Mouse (Mus musculus): ENCODE results near the gene Prkcd.

Prkcd gene

DNA sequence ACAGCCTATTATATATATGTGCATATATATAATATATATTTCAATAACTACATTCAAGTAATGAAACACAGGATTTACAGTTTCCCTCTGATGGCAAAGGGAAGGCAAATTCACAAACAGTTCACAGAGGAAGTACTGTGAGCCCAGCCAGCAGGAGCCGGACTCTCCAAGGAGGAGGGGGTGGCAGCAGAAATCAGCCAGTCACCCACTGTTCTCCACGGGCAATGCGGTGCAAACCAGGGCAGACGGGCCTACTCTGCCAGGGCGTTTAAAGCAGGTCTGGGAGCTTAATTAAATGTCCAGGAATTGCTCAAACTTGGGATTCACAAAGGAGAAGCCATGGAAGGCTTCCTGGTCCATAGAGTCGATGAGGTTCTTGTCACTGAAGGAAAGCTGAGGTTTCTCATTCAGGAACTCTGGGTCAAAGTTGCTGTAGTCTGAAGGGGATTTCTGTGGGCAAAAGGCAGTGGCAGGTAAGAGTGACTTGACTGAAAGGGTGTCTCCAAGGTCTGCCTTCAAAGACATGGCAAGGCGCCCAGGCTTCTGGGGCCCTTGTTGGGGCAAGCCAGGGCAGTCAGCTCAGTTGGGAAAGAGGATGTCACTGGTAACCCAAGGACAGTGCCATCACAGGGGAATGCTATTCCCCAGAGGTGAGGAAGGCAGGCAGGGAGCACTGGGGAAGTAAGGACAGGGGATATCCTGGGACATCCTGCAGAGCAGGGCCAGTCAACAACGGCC, 30.3 kb downstream of the Prkcd start:
- TF ChIP-seq GATA4 (IDR thresholded peaks at IDR 0.05; ENCODE audit: insufficient replicate concordance, low read length) = no peak

DNA sequence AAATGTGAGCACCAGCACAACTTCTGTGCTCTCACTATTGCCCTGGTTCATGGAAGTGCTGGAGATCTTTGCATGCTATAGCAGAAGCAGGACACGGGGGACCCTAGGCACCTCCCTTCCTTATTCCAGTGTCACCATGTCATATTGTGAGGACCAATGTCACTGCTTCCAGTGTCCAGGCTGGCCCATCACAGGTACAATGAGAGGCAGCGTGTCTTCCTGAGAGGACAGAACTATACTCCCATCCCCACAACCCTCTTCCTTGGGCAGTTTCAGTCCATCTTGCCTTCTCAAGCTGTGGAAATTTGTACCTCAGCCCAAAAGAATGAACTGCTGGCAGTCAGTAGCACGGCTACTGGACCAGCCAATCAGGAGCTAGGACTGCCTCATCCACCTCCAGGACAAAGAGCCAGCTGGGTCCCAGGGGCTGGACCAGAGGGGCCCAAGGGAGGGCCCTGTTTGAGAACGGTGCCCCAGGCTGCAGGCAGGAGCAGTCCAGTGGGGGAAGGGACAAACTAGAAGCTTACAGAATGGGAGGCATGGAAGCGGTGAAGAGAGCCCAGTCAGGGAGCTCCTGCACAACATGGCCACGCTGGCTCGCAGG, 31.8 kb downstream of the Prkcd start:
- no peak for TF ChIP-seq GATA4 (IDR thresholded peaks at IDR 0.05; ENCODE audit: insufficient replicate concordance, low read length)

DNA sequence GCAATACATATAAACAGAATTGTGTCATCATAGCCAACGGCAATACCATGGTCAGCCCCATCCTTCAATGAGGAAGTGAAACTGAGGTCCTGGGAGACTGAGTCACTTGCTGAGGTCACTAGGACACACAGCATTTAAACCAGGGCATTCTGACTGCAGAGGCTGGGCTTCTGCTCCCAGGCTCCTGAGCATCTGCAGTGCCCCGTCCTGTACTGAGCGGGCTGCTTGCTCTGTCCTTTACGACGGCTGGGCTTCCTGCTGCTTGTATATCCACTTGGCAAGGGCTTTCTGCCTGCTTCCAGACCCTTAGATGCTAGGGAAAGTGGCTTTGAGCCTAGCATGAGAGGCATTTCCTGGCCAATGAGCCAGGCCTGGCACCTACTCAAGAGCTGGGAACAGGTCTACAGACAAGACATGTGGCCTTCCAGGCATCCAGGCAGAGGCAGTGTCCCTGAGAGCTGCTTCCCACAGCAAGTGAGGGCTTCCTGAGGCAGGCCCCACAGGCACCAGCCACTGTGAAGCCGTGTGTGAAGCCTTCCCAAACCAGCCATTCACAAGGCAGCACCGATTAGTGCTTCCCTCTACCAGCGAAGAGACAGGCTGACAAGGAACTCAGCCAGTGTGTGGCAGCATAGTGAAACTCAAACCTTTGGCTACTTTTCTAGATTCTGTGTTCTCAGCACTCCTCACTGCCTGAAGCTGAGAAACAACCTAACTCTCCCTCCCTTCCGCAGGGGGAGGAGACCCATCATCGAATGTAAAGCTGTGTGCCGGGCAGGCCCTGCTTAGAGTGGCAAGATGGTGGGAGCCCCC, 32.5 kb downstream of the Prkcd start:
- TF ChIP-seq GATA4 (IDR thresholded peaks at IDR 0.05; ENCODE audit: insufficient replicate concordance, low read length) = no peak

DNA sequence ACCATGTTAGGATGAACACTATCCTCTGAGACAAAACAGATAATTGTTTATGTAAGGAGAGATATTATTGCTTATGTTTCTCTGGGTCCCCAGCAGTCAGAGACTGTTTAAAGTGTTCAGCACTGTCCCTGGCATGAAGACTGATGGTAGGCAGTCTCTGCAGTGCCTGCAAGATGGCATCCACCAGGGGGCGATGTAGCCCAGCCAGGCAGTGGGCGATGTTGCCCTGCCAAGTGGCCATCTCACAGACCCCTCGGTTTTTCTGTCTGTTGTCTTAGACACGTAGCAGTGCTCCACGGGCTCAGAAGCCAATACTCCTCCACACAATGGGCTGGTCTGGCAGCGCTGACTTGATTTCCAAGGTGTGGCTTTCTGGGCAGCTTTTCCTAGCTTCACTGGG, 34.6 kb downstream of the Prkcd start:
- TF ChIP-seq GATA4 (IDR thresholded peaks at IDR 0.05; ENCODE audit: insufficient replicate concordance, low read length) = no peak

DNA sequence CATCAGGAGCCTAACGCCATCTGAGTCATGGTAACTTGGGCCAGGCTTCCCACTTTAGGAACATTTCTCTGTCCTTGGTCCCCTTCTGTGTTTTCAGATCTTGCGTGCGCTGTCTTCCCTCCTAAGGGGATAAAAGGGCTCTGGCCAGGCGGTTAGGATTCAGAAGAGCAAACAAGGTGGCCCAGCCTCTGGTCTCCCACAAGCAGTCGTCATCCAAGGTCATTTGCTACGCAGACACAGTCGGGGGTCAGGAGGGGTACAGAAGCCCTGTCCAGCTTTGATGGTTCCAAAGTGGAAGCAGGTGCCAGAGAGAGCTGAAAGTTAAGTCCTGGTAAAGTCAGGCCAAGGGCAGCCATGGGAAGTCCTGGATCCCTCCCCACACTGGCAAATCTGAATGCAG, 35.1 kb downstream of the Prkcd start:
- TF ChIP-seq GATA4 (IDR thresholded peaks at IDR 0.05; ENCODE audit: insufficient replicate concordance, low read length) = no peak

DNA sequence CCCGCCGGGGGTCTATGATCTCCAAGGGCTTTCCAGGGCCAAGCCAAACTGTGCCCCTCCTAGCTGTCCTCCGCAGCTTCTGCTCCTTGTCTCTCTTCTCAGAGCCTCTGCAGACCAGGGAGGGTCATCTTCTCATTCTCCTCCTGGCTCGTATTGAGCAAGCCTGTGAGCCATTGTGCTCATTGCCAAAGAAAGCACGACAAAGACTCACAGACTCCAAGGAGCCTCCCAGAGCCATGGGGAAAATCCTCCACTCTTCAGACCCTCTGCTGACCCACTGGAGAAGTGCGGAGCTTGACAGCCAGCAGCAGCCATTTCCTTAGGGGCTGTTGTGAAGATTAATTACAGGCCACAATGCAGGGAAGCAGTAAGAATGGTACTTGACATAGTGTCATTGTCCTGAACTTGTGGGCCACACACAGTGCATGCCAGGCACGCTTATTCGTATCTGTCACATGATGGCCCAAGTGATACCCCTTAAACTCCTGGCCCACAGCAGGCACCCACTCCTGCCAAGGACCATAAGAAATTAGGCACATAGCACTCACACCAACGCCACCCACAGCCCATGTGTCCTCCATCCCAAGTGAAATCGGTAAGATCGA, 35.9 kb downstream of the Prkcd start:
- TF ChIP-seq GATA4 (IDR thresholded peaks at IDR 0.05; ENCODE audit: insufficient replicate concordance, low read length) = no peak

DNA sequence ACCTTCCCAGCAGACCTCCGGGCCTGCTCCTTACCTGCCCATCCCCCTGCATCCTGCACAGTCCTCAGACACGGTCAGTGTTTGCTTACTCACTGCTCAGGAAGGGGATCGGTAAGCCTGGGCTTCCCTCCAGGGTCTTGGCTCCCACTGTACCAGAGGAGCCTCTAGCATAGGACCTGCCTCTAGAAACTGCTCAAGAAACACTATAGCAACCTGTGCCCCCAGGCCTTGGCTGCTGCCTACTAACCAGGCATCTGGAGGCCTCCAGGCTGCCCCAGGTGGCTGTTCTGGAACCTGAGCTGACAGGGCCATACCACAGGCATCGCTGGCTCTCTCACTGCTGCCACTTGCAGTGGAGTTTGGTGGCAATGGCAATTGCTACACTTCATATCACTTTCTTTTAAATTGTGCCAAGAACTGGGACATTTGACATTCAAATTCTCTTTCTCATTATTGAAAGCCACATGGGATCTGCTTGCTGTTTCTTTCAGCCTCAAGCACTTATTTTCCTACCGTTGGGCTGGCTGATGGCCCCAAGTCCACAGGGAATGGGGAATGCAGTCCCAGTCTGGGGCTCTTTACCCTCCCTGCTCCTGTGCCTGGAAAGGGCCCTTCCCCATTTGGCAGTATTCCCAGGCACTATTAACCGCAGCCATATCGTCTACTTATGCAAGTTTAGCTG, 39.1 kb downstream of the Prkcd start:
- TF ChIP-seq GATA4 (IDR thresholded peaks at IDR 0.05; ENCODE audit: insufficient replicate concordance, low read length) = no peak

DNA sequence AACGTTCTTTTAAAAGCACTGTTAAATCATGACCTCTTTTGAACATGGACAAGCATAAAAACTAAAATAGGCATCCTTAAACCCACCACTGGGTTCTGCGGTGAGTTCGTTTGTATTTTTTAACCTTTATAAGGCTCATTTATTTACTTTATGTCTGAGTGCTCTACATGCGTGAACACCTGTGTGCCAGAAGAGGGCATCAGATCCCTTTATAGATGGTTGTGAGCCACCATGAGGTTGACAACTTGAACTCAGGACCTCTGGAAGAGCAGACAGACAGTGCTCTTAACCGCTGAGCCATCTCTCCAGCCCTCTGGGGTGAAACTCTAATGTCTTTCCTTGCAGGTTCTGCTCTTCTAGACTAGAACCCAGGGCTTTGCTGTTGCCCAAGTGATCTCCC, 40.7 kb downstream of the Prkcd start:
- no peak for TF ChIP-seq GATA4 (IDR thresholded peaks at IDR 0.05; ENCODE audit: insufficient replicate concordance, low read length)

DNA sequence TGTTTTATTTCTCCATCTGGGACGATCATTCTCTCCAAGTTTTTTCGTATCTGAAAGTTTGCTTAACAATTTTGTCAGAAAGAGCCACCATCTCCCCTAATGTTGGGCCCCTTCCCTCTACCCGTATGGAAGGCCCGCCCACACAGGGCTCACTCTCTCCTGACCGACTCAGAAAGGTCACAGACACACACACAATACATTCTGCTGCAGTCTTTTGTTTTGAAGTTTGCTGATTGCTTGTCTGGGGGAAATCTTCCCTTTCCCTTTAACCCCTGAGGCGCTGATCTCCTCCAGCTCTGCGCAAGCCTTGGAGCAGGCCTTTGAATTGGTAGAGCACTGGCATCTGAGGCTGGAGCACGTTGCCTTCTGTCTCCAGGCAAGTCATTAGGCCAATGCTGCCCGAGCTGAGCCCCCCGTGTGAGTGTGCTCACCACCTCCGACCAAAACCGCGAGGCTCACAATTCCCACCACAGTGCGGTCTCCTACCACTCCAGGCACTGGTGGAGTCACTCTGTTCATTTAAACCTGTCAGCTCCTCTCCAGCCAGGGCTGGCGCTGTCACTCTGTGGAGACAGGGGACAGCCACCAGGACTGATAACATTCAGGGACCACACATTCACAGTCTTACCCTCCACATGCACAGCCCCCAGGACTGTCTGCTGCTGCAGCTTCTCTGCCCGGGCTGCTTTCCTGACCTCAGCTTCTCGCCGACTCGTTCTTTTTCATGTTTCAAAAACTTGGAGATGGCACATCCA, 41.3 kb downstream of the Prkcd start:
- no peak for TF ChIP-seq GATA4 (IDR thresholded peaks at IDR 0.05; ENCODE audit: insufficient replicate concordance, low read length)

DNA sequence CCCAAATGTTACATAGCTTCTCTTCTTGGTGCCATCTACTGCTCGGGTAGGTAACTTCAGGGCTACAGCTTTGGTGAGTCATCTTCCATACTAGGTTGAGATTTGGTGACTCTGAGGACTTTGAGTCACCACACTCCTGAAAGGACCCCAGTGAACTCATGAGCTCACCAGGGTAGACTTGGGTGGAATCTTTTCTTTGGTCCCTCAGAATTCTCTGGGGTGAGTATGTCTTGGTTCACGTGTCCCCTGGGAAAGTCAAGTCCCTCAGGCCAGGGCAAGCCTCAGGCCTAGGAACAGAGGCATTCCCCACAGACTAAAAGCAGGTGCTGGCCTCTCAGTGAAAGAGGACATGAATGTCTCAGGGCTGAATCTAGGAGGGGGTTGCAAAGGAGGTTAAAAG, 41.9 kb downstream of the Prkcd start:
- no peak for TF ChIP-seq GATA4 (IDR thresholded peaks at IDR 0.05; ENCODE audit: insufficient replicate concordance, low read length)

DNA sequence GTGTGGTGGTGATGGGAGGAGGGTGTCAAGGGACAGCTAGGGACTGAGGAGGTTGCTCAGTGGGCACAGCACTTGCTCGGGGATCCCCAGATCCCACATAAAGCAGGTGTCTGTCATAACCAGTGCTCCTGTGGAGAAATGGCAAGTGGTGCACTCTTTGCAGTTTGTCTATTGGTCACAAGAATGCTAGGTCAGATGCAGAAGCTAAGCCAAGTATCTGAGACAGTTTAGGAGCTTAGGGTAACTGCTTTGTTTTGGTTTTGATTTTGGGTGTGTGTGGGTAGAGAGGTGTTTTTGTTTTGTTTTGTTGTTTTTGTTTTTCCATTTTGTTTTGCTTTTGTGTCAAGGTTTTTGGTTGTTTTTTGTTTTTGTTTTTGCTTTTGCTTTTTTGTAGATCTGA, 44.8 kb downstream of the Prkcd start:
- TF ChIP-seq GATA4 (IDR thresholded peaks at IDR 0.05; ENCODE audit: insufficient replicate concordance, low read length) = no peak

DNA sequence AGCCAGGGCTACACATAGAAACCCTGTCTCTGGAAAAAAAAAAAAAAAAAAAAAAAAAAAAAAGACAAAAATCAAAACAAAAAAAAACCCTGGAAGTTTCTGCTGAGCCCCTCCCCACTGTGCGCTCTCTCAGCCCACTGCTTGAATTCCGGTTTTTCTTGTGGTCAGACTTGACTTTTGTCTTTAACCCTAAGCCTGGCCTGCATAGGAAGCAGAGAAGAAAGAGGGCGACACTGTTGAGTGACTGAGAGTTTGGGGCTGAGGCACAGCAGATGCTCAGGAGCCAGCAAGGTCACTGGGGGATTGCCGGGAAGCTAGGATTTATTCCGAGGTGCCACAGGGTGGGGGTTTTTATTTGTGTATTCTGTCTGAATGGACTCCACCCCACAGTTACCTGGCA, 46.1 kb downstream of the Prkcd start:
- no peak for TF ChIP-seq GATA4 (IDR thresholded peaks at IDR 0.05; ENCODE audit: insufficient replicate concordance, low read length)

DNA sequence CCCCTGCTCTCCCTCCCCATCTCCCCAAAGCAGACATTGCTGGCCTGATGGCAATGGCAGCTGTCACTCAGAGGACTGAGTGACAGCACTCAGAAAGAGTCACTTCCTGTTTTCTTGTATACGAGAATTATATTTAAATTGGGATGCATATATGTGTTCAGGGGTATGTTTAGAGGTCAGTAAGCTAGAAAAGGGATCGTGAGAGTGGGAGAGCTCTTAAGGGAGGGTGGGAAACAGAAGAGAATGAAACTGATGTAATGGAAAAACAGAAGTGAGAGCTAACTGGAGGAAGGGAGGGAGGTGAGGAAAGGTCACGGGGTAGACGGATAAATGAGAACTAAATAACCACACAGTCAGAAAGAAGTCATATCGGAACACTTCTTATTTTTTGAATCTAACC, 46.8 kb downstream of the Prkcd start:
- TF ChIP-seq GATA4 (IDR thresholded peaks at IDR 0.05; ENCODE audit: insufficient replicate concordance, low read length) = no peak

DNA sequence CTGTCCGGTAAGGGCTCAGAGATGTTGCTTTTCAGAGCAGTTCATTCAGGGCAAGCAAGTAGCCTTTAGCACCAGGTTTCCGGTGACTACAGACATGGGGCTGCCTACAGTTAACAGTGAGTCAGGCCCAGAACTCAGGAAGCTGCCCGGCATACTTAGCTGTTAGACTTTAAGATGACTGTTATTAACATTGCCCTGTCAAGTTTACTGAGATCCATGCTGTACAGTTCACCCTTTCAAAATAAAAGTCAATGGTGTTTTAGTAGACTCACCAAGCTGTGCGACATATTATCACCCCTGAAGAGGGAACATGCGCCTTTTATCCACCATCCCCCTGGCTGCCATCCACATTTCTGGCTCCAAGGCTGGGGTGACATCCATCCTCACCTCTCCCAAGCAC, 49.8 kb downstream of the Prkcd start:
- no peak for TF ChIP-seq GATA4 (IDR thresholded peaks at IDR 0.05; ENCODE audit: insufficient replicate concordance, low read length)

Measured in liver, adult (tissue).